Mouse (Mus musculus) hindbrain, embryonic 15.5 days (tissue): ENCODE data around the gene 1700029P11Rik. TPM values are rescaled to one million over a fixed set of nuclear protein-coding genes. Genes with fewer than 3 reads are reported as not detected.

Experiments
- ATAC-seq: fragments of 200-750 bp; cut with Nextera tagmentation; 2 replicates; pipeline ENCODE4 v1.8.0; 2017; ENCODE audit warnings: low read depth, moderate number of reproducible peaks, moderate TSS enrichment; ENCODE audit not compliant: low FRiP score
- H3K27ac ChIP-seq: fragments of 300-500 bp; sonication (generic); replicated peaks from 2 replicates; pipeline ENCODE4 v1.5.1; 2015; ENCODE audit warnings: mild to moderate bottlenecking, inconsistent platforms
- H3K27me3 ChIP-seq: fragments of 300-500 bp; sonication (generic); 2 replicates; pipeline ENCODE4 v1.6.1; 2015; ENCODE audit warnings: control low read depth, inconsistent platforms
- H3K36me3 ChIP-seq: fragments of 300-500 bp; sonication (generic); 2 replicates; pipeline ENCODE4 v1.6.1; 2015; ENCODE audit warnings: control low read depth, inconsistent platforms
- H3K4me1 ChIP-seq: fragments of 300-500 bp; sonication (generic); replicated peaks from 2 replicates; pipeline ENCODE4 v1.6.1; 2015; ENCODE audit warnings: control low read depth, inconsistent platforms
- H3K4me2 ChIP-seq: fragments of 300-500 bp; sonication (generic); 2 replicates; pipeline ENCODE4 v1.6.1; 2015; ENCODE audit warnings: moderate library complexity, mild to moderate bottlenecking, inconsistent platforms
- H3K4me3 ChIP-seq: fragments of 300-500 bp; sonication (generic); 2 replicates; pipeline ENCODE4 v1.5.1; 2015; ENCODE audit warnings: mild to moderate bottlenecking, inconsistent platforms
- H3K9ac ChIP-seq: fragments of 300-500 bp; sonication (generic); 2 replicates; pipeline ENCODE4 v1.6.1; 2015; ENCODE audit warnings: inconsistent platforms
- H3K9me3 ChIP-seq: fragments of 300-500 bp; sonication (generic); 2 replicates; pipeline ENCODE4 v1.6.1; 2016; ENCODE audit warnings: control low read depth, inconsistent platforms
- WGBS: fragments of 180-500 bp; shearing (Covaris S2); methylation state at CpG from one replicate; pipeline ENCODE4 v1.1.7; 2015; 5-methylcytosine and 5-hydroxymethylcytosine counted together
- polyA plus RNA-seq: library from polyadenylated mRNA; unstranded; fragments of >200 nt; fragmentation: Nextera tagmentation; extraction: Ambion mirVana; gene quantifications from 2 replicates; pipeline ENCODE4 v1.2.1, GENCODE M21; 2015

The 1700029P11Rik gene
- polyA plus RNA-seq, 1 experiment from 2014 or later, result not detected

- ATAC-seq, result no peak
- Histone ChIP-seq H3K4me3 (no peak overlapping the region), H3K9ac (no peak overlapping the region), H3K27ac (no peak overlapping the region), H3K4me1 (peaks cover 19% of the 10 kb centered on the region), H3K36me3 (peaks cover 18% of the 10 kb centered on the region), H3K9me3 (no peaks in the 10 kb centered on the region), H3K27me3 (no peaks in the 10 kb centered on the region), H3K4me2 (no peak overlapping the region)
- 11% methylated on average over 9 of the region's 9 CpGs for WGBS
Measured at GRCm38 (mm10) chr15:81943176-81943749, 37.1 kb upstream of the 1700029P11Rik start.

- Histone ChIP-seq H3K36me3 (peaks cover 55% of the 10 kb centered on the region), H3K27me3 (no peaks in the 10 kb centered on the region), H3K4me2 (no peak overlapping the region), H3K9me3 (no peaks in the 10 kb centered on the region), H3K27ac (no peak overlapping the region), H3K4me1 (no peaks in the 10 kb centered on the region), H3K9ac (no peak overlapping the region), H3K4me3 (no peak overlapping the region)
- 84% methylated on average over 10 of the region's 10 CpGs for WGBS
- ATAC-seq, result no peak
Measured at GRCm38 (mm10) chr15:81949076-81949475, 31.3 kb upstream of the 1700029P11Rik start.

GRCm38 (mm10) chr15:81949476-81950131, 30.7 kb upstream of the 1700029P11Rik start:
- Histone ChIP-seq H3K36me3 (peaks cover 59% of the 10 kb centered on the region), H3K9ac (no peak overlapping the region), H3K9me3 (no peaks in the 10 kb centered on the region), H3K4me2 (no peak overlapping the region), H3K27me3 (no peaks in the 10 kb centered on the region), H3K27ac (no peak overlapping the region), H3K4me1 (no peaks in the 10 kb centered on the region), H3K4me3 (no peak overlapping the region)
- WGBS, result 78% methylated on average over 11 of the region's 11 CpGs
- no peak for ATAC-seq

DNA sequence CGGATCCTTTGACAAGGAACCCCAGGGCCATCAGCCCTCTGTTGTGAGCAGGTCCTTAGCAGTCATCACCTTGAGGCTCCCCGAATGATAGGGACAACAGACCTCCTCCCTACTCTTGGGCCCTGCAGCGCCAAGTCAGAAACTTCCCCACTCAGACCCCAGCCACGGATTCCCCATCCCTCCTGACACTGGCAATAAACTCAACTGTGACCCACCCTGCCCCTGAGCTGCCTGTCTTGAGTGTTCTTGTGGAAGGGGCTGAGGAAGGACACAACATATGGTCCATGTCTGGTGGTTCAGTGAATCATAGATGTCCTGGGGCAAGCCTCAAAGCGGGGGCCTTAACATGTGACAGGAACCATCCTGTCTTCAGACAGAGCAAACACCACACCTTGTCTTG, 29.6 kb upstream of the 1700029P11Rik start:
- ATAC-seq, result no peak
- Histone ChIP-seq H3K27me3 (no peaks in the 10 kb centered on the region), H3K4me3 (no peak overlapping the region), H3K27ac (no peak overlapping the region), H3K4me1 (no peaks in the 10 kb centered on the region), H3K4me2 (no peak overlapping the region), H3K9me3 (no peaks in the 10 kb centered on the region), H3K9ac (no peak overlapping the region), H3K36me3 (peaks cover 70% of the 10 kb centered on the region)
- 90% methylated on average over 5 of the region's 5 CpGs for WGBS

- WGBS, result 89% methylated on average over 9 of the region's 9 CpGs
- Histone ChIP-seq H3K9me3 (no peaks in the 10 kb centered on the region), H3K4me2 (no peak overlapping the region), H3K4me1 (no peaks in the 10 kb centered on the region), H3K27ac (no peak overlapping the region), H3K9ac (no peak overlapping the region), H3K4me3 (no peak overlapping the region), H3K27me3 (no peaks in the 10 kb centered on the region), H3K36me3 (peaks cover 70% of the 10 kb centered on the region)
- no peak for ATAC-seq
Measured at GRCm38 (mm10) chr15:81951159-81951558, 29.2 kb upstream of the 1700029P11Rik start.

DNA sequence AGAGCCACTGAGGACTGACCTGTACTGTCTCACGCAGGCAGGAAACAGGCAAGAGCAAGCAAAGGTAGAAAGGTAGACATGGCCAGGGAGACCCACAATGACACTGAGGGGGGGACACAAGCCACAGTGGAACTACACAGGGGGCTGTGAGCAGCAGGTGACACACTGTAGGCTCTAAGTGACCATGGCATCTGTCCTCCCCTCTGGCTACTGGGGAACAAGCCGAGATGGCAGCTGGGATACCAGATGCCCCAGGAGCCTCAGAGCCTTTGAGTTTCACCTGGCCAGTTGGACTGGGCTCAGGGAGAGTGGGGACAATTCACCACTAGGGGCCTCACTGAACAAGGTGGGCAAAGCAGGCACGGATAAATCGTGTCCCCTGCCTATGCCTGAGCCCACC, 28.0 kb upstream of the 1700029P11Rik start:
- H3K9ac ChIP-seq, result no peak overlapping the region
- H3K4me3 ChIP-seq, result no peak overlapping the region
- peaks cover 61% of the 10 kb centered on the region for H3K36me3 ChIP-seq
- no peak overlapping the region for H3K4me2 ChIP-seq
- no peaks in the 10 kb centered on the region for H3K9me3 ChIP-seq
- no peaks in the 10 kb centered on the region; the same call in 1 of the 2 replicates for H3K4me1 ChIP-seq
- H3K27me3 ChIP-seq, result no peaks in the 10 kb centered on the region
- WGBS, result 73% methylated on average over 4 of the region's 4 CpGs
- ATAC-seq, result no peak
- H3K27ac ChIP-seq, result no peak overlapping the region

- ATAC-seq, result no peak
- no peak overlapping the region for H3K4me2 ChIP-seq
- H3K4me1 ChIP-seq, result peaks cover 4% of the 10 kb centered on the region
- peaks cover 46% of the 10 kb centered on the region for H3K36me3 ChIP-seq
- H3K27me3 ChIP-seq, result no peaks in the 10 kb centered on the region
- no peak overlapping the region for H3K9ac ChIP-seq
- H3K9me3 ChIP-seq, result no peaks in the 10 kb centered on the region
- H3K27ac ChIP-seq, result no peak overlapping the region
- 96% methylated on average over 9 of the region's 9 CpGs for WGBS
- no peak overlapping the region for H3K4me3 ChIP-seq
Measured at GRCm38 (mm10) chr15:81954151-81954583, 26.2 kb upstream of the 1700029P11Rik start.

GRCm38 (mm10) chr15:81954716-81955115, 25.6 kb upstream of the 1700029P11Rik start:
- H3K27me3 ChIP-seq, result no peaks in the 10 kb centered on the region
- H3K9ac ChIP-seq, result no peak overlapping the region
- H3K9me3 ChIP-seq, result no peaks in the 10 kb centered on the region
- H3K4me1 ChIP-seq, result peaks cover 10% of the 10 kb centered on the region
- no peak overlapping the region for H3K27ac ChIP-seq
- no peak overlapping the region for H3K4me3 ChIP-seq
- peaks cover 43% of the 10 kb centered on the region for H3K36me3 ChIP-seq
- no peak overlapping the region for H3K4me2 ChIP-seq
- WGBS, result 93% methylated on average over 6 of the region's 6 CpGs
- ATAC-seq, result no peak

DNA sequence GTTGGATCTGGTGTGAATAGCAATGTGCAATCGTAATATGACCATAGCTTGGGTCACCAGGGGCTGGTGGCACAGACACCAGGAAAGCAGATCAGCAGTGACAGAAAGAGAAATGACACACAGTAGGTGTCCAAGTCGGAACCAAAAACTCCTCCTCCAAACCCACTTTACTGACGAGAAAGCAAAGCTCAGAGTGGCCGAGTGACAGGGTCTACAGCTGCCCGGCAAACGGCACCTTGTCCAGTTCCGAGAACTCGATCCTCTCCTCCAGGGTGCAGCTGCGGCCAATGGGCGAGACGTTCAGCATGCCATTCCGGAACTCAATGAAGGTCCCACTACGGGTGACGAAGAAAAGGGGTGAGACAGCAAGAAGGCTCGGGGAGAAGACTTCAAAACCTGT, 24.9 kb upstream of the 1700029P11Rik start:
- Histone ChIP-seq H3K4me1 (peaks cover 16% of the 10 kb centered on the region), H3K4me2 (no peak overlapping the region), H3K27ac (no peak overlapping the region), H3K9me3 (no peaks in the 10 kb centered on the region), H3K27me3 (no peaks in the 10 kb centered on the region), H3K9ac (no peak overlapping the region), H3K36me3 (peaks cover 43% of the 10 kb centered on the region), H3K4me3 (no peak overlapping the region)
- 95% methylated on average over 15 of the region's 15 CpGs for WGBS
- no peak for ATAC-seq

DNA sequence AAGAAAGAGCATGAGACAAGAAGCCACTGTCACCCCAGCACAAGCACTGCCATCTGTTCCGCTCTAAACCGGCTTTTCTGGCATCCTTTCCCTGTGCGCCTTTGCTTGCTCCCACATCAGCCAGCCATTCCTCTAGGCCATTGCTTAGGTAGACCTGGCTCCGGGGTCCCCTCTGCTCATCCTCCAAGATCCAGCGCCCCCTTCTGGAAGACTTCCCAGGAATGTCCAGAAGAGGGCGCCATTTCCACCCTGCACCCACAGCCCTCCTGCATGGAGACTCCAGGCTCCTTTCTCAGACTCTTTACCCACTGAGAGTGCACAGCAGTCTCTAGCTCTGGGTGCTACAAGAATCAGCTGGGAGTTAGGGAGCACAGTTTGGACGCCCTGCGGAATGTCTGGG, 23.9 kb upstream of the 1700029P11Rik start:
- Histone ChIP-seq H3K9ac (no peak overlapping the region), H3K4me2 (no peak overlapping the region), H3K27me3 (no peaks in the 10 kb centered on the region), H3K27ac (no peak overlapping the region), H3K9me3 (no peaks in the 10 kb centered on the region), H3K4me1 (peaks cover 16% of the 10 kb centered on the region), H3K4me3 (no peak overlapping the region), H3K36me3 (peaks cover 35% of the 10 kb centered on the region)
- WGBS, result 56% methylated on average over 8 of the region's 8 CpGs
- ATAC-seq, result no peak

GRCm38 (mm10) chr15:81957598-81957997, 22.7 kb upstream of the 1700029P11Rik start:
- Histone ChIP-seq H3K9me3 (no peaks in the 10 kb centered on the region), H3K36me3 (peaks cover 25% of the 10 kb centered on the region), H3K27me3 (no peaks in the 10 kb centered on the region), H3K9ac (no peak overlapping the region), H3K4me2 (no peak overlapping the region), H3K27ac (no peak overlapping the region), H3K4me1 (peaks cover 16% of the 10 kb centered on the region), H3K4me3 (no peak overlapping the region)
- no peak for ATAC-seq
- 85% methylated on average over 11 of the region's 11 CpGs for WGBS

- Histone ChIP-seq H3K9ac (no peak overlapping the region), H3K36me3 (peaks cover 16% of the 10 kb centered on the region), H3K4me3 (no peak overlapping the region), H3K27me3 (no peaks in the 10 kb centered on the region), H3K4me1 (peaks cover 16% of the 10 kb centered on the region), H3K4me2 (peak overlapping the region; percentile 86), H3K9me3 (no peaks in the 10 kb centered on the region), H3K27ac (no peak overlapping the region)
- 91% methylated on average over 3 of the region's 3 CpGs for WGBS
- no peak for ATAC-seq
Measured at GRCm38 (mm10) chr15:81958906-81959305, 21.4 kb upstream of the 1700029P11Rik start.
